Mouse (Mus musculus) lung, embryonic 14.5 days (tissue): ENCODE measurements around the gene Ssbp4. TPM values are rescaled to one million over a fixed set of nuclear protein-coding genes. Genes with fewer than 3 reads are reported as not detected.
A peak's percentile ranks its signal among the peaks of the same experiment; 100 is the strongest.

Experiments
- ATAC-seq: fragments of 200-750 bp; cut with Nextera tagmentation; 2 replicates; pipeline ENCODE4 v1.8.0; 2017; ENCODE audit warnings: mild to moderate bottlenecking, moderate TSS enrichment, moderate library complexity; ENCODE audit not compliant: insufficient read depth
- DNase-seq: peaks from one replicate; pipeline ENCODE4 v3.0.0-alpha.2; 2015
- H3K27ac ChIP-seq: fragments of 300-500 bp; sonication (generic); 2 replicates; pipeline ENCODE4 v1.5.1; 2014; ENCODE audit warnings: low read depth, mild to moderate bottlenecking, moderate library complexity
- H3K27me3 ChIP-seq: fragments of 300-500 bp; sonication (generic); 2 replicates; pipeline ENCODE4 v1.6.1; 2014; ENCODE audit warnings: low read length, control low read depth; ENCODE audit not compliant: insufficient read depth
- H3K36me3 ChIP-seq: fragments of 300-500 bp; sonication (generic); 2 replicates; pipeline ENCODE4 v1.6.1; 2014; ENCODE audit warnings: control low read depth; ENCODE audit not compliant: insufficient read depth
- H3K4me1 ChIP-seq: fragments of 300-500 bp; sonication (generic); 2 replicates; pipeline ENCODE4 v1.6.1; 2014; ENCODE audit warnings: antibody characterized with exemption, control low read depth; ENCODE audit not compliant: insufficient read depth
- H3K4me2 ChIP-seq: fragments of 300-500 bp; sonication (generic); 2 replicates; pipeline ENCODE4 v1.6.1; 2014; ENCODE audit warnings: mild to moderate bottlenecking
- H3K4me3 ChIP-seq: fragments of 300-500 bp; sonication (generic); 2 replicates; pipeline ENCODE4 v1.5.1; 2014; ENCODE audit warnings: low read depth, low read length
- H3K9ac ChIP-seq: fragments of 300-500 bp; sonication (generic); 2 replicates; pipeline ENCODE4 v1.6.1; 2014
- H3K9me3 ChIP-seq: fragments of 300-500 bp; sonication (generic); 2 replicates; pipeline ENCODE4 v1.6.1; 2016; ENCODE audit warnings: low read depth, low read length, control low read depth
- CTCF ChIP-seq: IDR thresholded peaks from 2 replicates; pipeline ENCODE4 v1.5.1; 2016; ENCODE audit warnings: antibody characterized with exemption, low read depth
- WGBS: fragments of 180-500 bp; shearing (Covaris S2); extraction: QIAGEN DNeasy Blood & Tissue Kit; methylation state at CpG from one replicate; pipeline ENCODE4 v1.1.7; 2014; 5-methylcytosine and 5-hydroxymethylcytosine counted together
- polyA plus RNA-seq: library from polyadenylated mRNA; unstranded; fragments of >200 nt; fragmentation: Nextera tagmentation; extraction: Ambion mirVana; gene quantifications from 2 replicates; pipeline ENCODE4 v1.2.1, GENCODE M21; 2014

Gene Ssbp4
- polyA plus RNA-seq, 1 experiment from 2014 or later: 143 TPM

DNA sequence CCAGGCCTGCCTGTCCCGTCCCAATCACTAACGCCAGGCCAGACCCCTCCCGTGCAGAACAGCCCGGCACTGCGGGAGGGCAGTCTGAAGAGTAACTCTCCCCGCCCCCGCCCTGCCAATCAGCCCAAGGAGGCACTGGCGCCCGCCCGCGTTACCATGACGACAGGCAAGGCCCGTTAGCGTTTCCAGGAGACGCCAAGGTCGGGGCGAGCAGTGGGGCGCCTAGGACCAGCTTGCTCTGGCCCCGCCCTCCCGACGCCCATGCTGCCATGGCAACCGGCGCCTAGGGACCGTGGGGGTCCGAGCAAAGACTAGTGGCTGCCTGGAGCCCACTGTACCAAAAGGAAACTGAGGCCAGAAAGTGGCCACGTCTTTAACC is 7.4 kb downstream of the Ssbp4 start:
- H3K4me1 ChIP-seq: peaks cover 31% of the 10 kb centered on the region
- DNase-seq (peak; percentile 93), ATAC-seq (peak; percentile 32)
- H3K9me3 ChIP-seq: no peaks in the 10 kb centered on the region
- under 1% methylated on average over 26 of the region's 26 CpGs for WGBS
- no peaks in the 10 kb centered on the region for H3K27me3 ChIP-seq
- TF ChIP-seq CTCF: no peak
- peak overlapping the region; percentile 38; the same call in 1 of the 2 replicates for H3K27ac ChIP-seq
- peak overlapping the region; percentile 50 for H3K4me2 ChIP-seq
- H3K36me3 ChIP-seq: peaks cover 23% of the 10 kb centered on the region
- 0 out of 2 replicates have a peak overlapping the region, but pooled peaks have one; percentile 16 for H3K4me3 ChIP-seq
- H3K9ac ChIP-seq: peak overlapping the region; percentile 16; the same call in 1 of the 2 replicates

DNA sequence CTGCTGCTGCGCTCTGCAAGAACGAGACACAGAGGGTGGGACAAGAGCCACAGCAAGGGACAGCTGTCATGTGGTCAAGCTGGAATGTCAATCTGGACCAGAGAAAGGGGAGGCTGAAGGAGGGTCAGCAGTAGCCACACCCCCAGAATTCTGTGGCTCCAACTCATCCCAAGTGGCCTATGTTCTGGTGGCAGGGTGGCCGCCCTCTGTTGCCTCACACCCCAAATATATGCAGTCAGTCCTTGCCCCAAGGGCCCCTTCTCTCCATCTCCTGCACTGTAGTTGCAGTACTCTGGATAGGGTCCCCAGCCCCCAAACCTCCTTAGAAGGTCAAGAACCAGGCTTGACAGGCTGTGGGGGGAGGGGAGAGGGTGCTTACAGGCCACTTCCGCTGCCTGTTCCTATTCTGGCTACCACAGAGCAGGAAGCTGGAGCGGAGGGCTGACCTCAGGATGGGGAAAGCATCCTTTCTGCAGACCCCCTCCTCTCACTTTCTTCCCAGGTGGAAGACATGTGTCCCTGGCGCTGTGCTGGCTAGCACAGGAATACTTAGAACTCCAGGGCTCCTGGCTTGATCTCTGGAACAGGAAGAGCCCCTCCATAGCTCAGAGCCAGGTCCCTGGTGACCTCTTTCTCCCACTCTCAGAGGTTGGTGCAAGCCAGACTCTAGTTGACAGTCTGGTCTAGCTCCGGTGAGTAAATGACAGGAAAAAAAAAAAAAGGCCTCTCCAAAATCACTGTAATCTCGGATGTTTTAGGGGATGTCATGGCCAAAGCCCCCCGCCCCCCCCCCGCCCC is 8.0 kb downstream of the Ssbp4 start:
- H3K4me1 ChIP-seq: peaks cover 31% of the 10 kb centered on the region
- peaks cover 29% of the 10 kb centered on the region for H3K36me3 ChIP-seq
- H3K27me3 ChIP-seq: no peaks in the 10 kb centered on the region
- ATAC-seq: peak; percentile 1; the same call in 1 of the 2 replicates
- peak overlapping the region; percentile 50 for H3K4me2 ChIP-seq
- no peak for TF ChIP-seq CTCF
- 17% methylated on average over 10 of the region's 10 CpGs for whole genome bisulfite sequencing
- 0 out of 2 replicates have a peak overlapping the region, but pooled peaks have one; percentile 16 for H3K9ac ChIP-seq
- no peaks in the 10 kb centered on the region for H3K9me3 ChIP-seq
- peak overlapping the region; percentile 38 for H3K27ac ChIP-seq
- peak; percentile 64 for DNase-seq
- 0 out of 2 replicates have a peak overlapping the region, but pooled peaks have one; percentile 16 for H3K4me3 ChIP-seq

DNA sequence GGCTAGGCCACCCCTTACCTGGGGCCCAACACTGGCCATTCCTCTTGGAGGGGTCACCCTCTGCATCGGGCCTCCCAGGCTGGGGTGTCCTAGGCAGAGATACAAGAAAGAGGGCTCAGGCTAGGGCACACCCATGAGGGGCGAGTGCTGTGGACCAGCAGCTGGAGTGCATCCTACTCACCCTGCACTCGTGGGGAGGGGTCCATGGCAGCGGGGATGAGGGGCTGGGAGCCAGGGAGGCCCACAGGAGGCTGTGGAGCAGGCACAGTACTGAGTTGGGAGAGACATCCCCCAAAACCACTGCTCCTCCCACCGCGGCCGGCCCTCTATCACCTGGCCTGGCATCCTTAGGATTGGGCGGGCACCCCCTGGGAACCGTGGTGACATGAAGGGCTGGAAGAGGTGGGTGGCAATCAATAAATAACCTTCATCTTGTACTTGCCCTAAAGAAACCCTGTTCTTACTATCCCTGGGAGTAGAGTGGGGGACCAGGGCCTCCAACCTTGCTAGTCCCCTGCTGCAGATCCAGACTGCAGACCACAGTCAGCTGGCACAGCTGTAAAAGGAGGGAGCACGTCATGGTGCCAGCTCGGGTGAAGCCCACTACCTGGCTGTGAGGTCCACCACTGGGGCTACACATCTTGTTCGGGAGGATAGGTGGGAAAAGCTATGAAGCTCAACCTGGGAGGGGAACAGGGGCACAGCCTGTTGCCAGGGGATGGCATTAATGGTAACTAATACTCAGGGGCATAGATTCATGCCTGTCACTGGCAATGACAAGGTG is 9.0 kb downstream of the Ssbp4 start:
- ATAC-seq (peak; percentile 14; the same call in 1 of the 2 replicates), DNase-seq (peak; percentile 62)
- TF ChIP-seq CTCF: no peak
- Histone ChIP-seq H3K36me3 (peaks cover 31% of the 10 kb centered on the region), H3K27me3 (no peaks in the 10 kb centered on the region), H3K9me3 (no peaks in the 10 kb centered on the region), H3K4me2 (peak overlapping the region; percentile 83; the same call in 1 of the 2 replicates), H3K4me1 (peaks cover 31% of the 10 kb centered on the region), H3K9ac (no peak overlapping the region; the same call in 1 of the 2 replicates), H3K4me3 (no peak overlapping the region), H3K27ac (peak overlapping the region; percentile 22; the same call in 1 of the 2 replicates)
- WGBS: 61% methylated on average over 12 of the region's 12 CpGs

GRCm38 (mm10) chr8:70598722-70599121 is 9.9 kb downstream of the Ssbp4 start:
- 15% methylated on average over 10 of the region's 10 CpGs for WGBS
- no peaks in the 10 kb centered on the region for H3K27me3 ChIP-seq
- peak overlapping the region; percentile 65 for H3K27ac ChIP-seq
- H3K4me3 ChIP-seq: peak overlapping the region; percentile 46
- DNase-seq (peak; percentile 69), ATAC-seq (peak; percentile 9; the same call in 1 of the 2 replicates)
- TF ChIP-seq CTCF: peak; percentile 43
- peak overlapping the region; percentile 66 for H3K9ac ChIP-seq
- H3K36me3 ChIP-seq: peaks cover 31% of the 10 kb centered on the region
- no peaks in the 10 kb centered on the region for H3K9me3 ChIP-seq
- H3K4me2 ChIP-seq: peak overlapping the region; percentile 83
- peaks cover 32% of the 10 kb centered on the region for H3K4me1 ChIP-seq

DNA sequence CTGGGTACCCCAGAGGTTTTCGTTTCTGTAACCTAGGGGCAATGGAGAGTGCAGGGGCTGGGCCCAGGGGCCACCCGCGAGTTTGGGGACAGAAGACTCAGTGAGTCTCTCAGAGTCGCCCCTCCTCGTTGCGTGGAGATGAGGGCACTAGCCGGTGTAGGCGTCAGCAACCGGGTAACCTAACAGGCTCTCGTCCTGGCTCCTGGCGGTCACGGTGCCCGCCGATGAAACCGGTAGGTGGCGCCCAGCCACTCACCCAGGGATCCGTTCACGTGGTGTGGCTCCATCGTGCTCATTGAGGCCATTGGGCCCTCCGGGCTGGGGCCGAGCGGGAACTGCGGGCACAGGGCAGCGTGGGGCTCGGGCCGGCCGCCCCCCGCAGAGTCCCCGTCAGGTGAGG is 10.4 kb downstream of the Ssbp4 start:
- Histone ChIP-seq H3K9ac (peak overlapping the region; percentile 66), H3K4me3 (peak overlapping the region; percentile 46), H3K27ac (peak overlapping the region; percentile 65), H3K4me1 (peaks cover 35% of the 10 kb centered on the region), H3K4me2 (peak overlapping the region; percentile 83), H3K36me3 (peaks cover 31% of the 10 kb centered on the region), H3K27me3 (no peaks in the 10 kb centered on the region), H3K9me3 (no peaks in the 10 kb centered on the region)
- ATAC-seq (peak; percentile 19; the same call in 1 of the 2 replicates), DNase-seq (peak; percentile 90)
- peak; percentile 87 for TF ChIP-seq CTCF
- WGBS: 4% methylated on average over 29 of the region's 29 CpGs

- no peak for TF ChIP-seq CTCF
- Histone ChIP-seq H3K36me3 (peaks cover 28% of the 10 kb centered on the region), H3K4me3 (peak overlapping the region; percentile 46), H3K27me3 (no peaks in the 10 kb centered on the region), H3K9ac (peak overlapping the region; percentile 66), H3K4me1 (peaks cover 35% of the 10 kb centered on the region), H3K9me3 (no peaks in the 10 kb centered on the region), H3K4me2 (peak overlapping the region; percentile 83), H3K27ac (peak overlapping the region; percentile 65)
- 11% methylated on average over 68 of the region's 68 CpGs for WGBS
- DNase-seq (peak; percentile 13), ATAC-seq (no peak)
These were observed 11.0 kb downstream of the Ssbp4 start for GRCm38 (mm10) chr8:70597417-70598272.
